Mouse (Mus musculus): ENCODE measurements around the gene Cab39.

DNA sequence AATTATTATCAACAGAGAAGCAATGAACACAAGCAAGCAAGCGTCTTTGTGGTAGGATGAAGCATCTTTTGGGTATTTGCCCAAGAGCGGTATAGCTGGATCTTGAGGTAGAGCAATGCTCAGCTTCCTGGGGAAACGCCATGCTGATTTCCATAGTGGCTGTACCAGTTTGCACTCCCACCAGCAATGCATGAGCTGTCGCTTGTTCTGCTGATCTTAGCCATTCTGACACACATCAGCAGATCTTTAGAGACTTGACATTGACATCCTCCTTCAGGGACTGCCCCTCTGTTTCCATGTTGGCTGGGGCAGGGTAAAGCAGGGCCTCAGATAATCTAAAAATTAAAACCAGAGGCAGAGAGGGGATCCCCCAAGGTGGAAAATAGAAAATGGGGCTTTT, 31.6 kb upstream of the Cab39 start:
- TF ChIP-seq POLR2A (IDR thresholded peaks at IDR 0.05; ENCODE audit: extremely low read depth, insufficient read depth, low read length) (no peak), CTCF (IDR thresholded peaks at IDR 0.05; ENCODE audit: low read depth, low read length) (no peak)
